Mouse (Mus musculus): Measurements from ENCODE around the gene Atg14. TPM values are rescaled to one million over a fixed set of nuclear protein-coding genes. Genes with fewer than 3 reads are reported as not detected.
"Not testable (repeated sequence)": the region's sequence is repeated elsewhere in the genome, so short reads cannot be mapped to it uniquely, and the experiment has no call there.

Atg14 gene
- 9.1 and 11.0 TPM in 2 replicates for polyA plus RNA-seq (2015; fragmentation: Nextera tagmentation; extraction: Ambion mirVana)

DNA sequence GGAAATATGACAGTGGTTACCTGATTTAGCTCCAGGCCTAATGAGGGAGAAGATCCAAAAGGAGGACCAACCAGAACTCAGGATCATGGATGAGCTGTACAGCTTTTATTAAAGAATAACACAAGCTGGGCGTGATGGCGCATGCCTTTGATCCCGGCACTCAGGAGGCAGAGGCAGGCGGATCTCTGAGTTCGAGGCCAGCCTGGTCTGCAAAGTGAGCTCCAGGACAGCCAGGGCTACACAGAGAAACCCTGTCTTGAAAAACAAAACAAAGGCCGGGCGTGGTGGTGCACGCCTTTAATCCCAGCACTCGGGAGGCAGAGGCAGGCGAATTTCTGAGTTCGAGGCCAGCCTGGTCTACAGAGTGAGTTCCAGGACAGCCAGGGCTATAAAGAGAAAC, at the start of gene Atg14:
Gene Atg14 (minus strand): TSS at position 101 of the 400 bp plus-strand sequence.
- H3K4me1 ChIP-seq; H3K27ac ChIP-seq (replicated peaks); H3K9me3 ChIP-seq; H3K9ac ChIP-seq; ATAC-seq (ENCODE audit: extremely low read depth, insufficient number of reproducible peaks, low FRiP score, low TSS enrichment); H3K36me3 ChIP-seq; H3K4me3 ChIP-seq; H3K27me3 ChIP-seq (replicated peaks): not testable (repeated sequence)
- 85% methylated on average over 11 of the region's 11 CpGs for WGBS
- peak within 1 kb of the TSS; percentile 91 for H3K4me2 ChIP-seq

DNA sequence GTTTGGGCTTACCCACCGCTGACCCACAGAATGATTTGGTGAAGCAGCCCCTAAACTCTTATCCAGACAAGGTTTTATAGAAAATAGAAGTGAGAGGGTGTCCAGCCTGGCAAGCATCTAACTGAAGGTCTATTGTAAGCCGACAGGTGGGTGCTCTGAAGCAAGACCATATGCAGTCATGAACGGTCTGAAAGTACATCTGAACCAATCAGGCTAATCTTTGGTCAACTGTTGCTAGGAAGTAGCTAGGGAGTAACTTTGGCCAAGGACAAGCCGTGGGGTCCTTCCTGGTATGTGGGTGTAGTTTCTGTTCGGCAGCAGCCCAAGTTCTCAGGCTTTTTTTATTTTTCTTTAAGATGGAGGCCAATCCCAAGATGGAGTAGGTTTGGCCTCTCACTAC, 48.4 kb upstream of the Atg14 start:
- Histone ChIP-seq H3K9me3 (no peaks in the 10 kb centered on the region), H3K27me3 (replicated peaks) (no peaks in the 10 kb centered on the region), H3K36me3 (no peaks in the 10 kb centered on the region), H3K4me1 (no peaks in the 10 kb centered on the region), H3K27ac (replicated peaks) (no peak overlapping the region), H3K4me3 (no peak overlapping the region), H3K4me2 (no peak overlapping the region), H3K9ac (no peak overlapping the region)
- 76% methylated on average over 5 of the region's 5 CpGs for WGBS
- no peak for ATAC-seq (ENCODE audit: extremely low read depth, insufficient number of reproducible peaks, low FRiP score, low TSS enrichment)

DNA sequence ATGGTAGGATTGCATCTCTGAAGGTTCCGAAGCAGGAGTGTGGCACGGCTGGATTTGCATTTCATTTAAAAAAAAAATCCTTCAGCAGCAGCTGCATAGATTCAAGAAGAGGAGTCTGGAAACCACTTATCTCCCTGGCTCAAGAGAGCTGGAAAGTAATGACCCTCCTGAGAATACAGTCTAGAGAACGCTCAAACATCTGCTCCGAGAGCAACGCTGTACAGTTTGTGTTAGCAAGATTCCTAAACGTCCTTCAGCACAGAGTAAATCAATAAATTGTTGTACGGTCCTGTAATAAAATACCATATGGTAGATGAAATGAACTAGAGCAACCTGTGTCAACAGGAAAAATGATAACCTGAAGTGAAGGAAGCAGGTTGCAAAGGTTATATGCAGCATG, 42.8 kb upstream of the Atg14 start:
- no peak overlapping the region for H3K9ac ChIP-seq
- 0 out of 2 replicates have a peak, but pooled peaks cover 4% of the 10 kb centered on the region for H3K27me3 ChIP-seq (replicated peaks)
- 59% methylated on average over 7 of the region's 7 CpGs for WGBS
- no peak overlapping the region for H3K4me3 ChIP-seq
- no peaks in the 10 kb centered on the region for H3K9me3 ChIP-seq
- H3K36me3 ChIP-seq = no peaks in the 10 kb centered on the region
- no peak overlapping the region for H3K27ac ChIP-seq (replicated peaks)
- no peak overlapping the region for H3K4me2 ChIP-seq
- no peak for ATAC-seq (ENCODE audit: extremely low read depth, insufficient number of reproducible peaks, low FRiP score, low TSS enrichment)
- no peaks in the 10 kb centered on the region for H3K4me1 ChIP-seq

DNA sequence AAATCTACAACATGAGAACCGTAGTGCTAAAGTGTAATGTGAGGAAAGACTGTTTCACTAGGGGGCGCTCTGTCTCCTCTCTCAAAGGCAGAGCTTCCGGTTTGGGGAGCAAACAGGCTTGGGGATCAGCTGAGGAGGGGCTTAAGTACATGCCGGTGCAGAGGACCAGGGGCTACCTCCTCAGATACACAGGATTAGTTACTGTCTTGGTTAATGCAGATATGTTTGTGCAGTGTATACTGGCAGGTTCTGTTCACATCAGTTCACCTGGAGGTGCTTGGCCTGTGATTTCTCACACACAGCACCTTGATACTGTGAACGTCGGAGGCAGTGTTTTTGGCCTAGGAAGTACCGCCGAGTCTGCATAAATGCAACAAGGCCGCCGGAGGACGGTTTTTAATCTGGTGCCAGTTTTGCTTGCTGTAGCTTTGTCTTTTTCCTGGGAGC, 27.5 kb upstream of the Atg14 start:
- H3K9ac ChIP-seq = peak overlapping the region; percentile 41
- no peak overlapping the region for H3K27ac ChIP-seq (replicated peaks)
- no peak for ATAC-seq (ENCODE audit: extremely low read depth, insufficient number of reproducible peaks, low FRiP score, low TSS enrichment)

DNA sequence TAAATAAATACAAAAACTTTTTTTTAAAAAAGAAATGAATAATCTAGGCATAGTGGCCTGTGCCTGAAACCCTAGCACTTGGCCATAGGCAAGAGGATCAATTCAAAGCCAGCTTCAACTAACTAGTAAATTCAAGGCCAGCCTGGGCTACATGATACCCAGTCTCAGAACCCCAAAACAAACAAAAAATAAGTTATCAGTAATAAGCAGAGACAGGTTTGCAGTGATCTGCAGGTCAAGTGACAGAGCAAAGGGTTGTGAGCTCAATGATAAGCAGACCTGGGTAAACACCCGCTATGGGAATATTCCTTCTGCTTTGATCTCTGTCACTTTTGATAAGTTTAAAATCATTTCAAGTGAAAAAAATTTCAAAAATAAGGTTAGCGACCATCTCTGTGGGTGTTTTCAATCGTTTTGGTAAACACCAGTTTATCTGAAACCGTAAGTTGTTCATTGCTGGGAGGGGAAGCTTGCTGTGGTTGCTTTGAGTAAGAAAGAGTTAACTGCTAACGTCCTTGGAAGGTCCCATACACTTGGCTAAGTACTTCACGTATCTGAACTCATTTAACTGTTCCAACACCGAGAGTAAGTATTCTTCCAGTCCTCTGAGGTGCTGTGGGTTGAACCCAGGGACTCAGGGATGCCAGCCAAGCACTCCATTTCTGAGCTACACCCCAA, 24.1 kb upstream of the Atg14 start:
- Histone ChIP-seq H3K36me3 (no peaks in the 10 kb centered on the region), H3K27ac (replicated peaks) (no peak overlapping the region), H3K27me3 (replicated peaks) (no peaks in the 10 kb centered on the region), H3K4me2 (no peak overlapping the region), H3K4me3 (no peak overlapping the region), H3K9ac (no peak overlapping the region), H3K4me1 (0 out of 2 replicates have a peak, but pooled peaks cover 4% of the 10 kb centered on the region), H3K9me3 (no peaks in the 10 kb centered on the region)
- WGBS = 37% methylated on average over 7 of the region's 7 CpGs
- ATAC-seq (ENCODE audit: extremely low read depth, insufficient number of reproducible peaks, low FRiP score, low TSS enrichment) = no peak

More for the DNA sequence above, 27.5 kb upstream of the Atg14 start:
- Histone ChIP-seq H3K9me3 (no peaks in the 10 kb centered on the region), H3K27me3 (replicated peaks) (no peaks in the 10 kb centered on the region), H3K36me3 (no peaks in the 10 kb centered on the region), H3K4me2 (peak overlapping the region; percentile 54), H3K4me1 (0 out of 2 replicates have a peak, but pooled peaks cover 4% of the 10 kb centered on the region), H3K4me3 (peak overlapping the region; percentile 17; the same call in 1 of the 2 replicates)
- 26% methylated on average over 11 of the region's 11 CpGs for WGBS

DNA sequence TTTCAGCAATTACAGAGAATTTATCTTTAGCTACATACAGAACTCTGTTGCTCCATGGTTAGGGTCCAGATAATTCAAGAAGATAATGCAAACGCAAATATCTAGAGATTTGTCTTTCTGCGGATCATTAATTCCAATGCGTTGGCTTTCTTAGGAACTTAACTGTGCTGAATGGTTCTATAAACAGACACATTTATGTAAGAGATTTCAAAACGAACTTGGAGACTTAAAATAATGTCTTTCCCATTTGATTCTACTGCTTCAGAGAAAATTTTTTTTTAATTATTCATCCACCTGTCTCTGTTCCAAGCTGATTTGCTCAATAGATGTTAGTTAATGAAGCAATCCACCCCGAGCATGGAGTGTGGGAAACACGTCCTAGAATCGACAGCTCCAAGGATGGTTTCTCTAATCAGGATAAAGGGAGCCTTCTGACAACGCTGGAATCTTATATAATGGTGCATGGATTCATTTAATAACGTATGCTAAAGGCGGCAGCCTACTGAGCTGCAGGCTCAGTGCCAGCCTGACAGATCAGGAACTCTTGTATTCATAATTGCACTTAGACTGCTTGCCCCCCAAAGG, 20.0 kb upstream of the Atg14 start:
- H3K9me3 ChIP-seq = no peaks in the 10 kb centered on the region
- H3K27me3 ChIP-seq (replicated peaks) = no peaks in the 10 kb centered on the region
- no peak overlapping the region for H3K9ac ChIP-seq
- WGBS = 68% methylated on average over 10 of the region's 10 CpGs
- no peak for ATAC-seq (ENCODE audit: extremely low read depth, insufficient number of reproducible peaks, low FRiP score, low TSS enrichment)
- no peak overlapping the region for H3K4me2 ChIP-seq
- no peak overlapping the region for H3K27ac ChIP-seq (replicated peaks)
- H3K4me3 ChIP-seq = no peak overlapping the region
- no peaks in the 10 kb centered on the region for H3K36me3 ChIP-seq
- no peaks in the 10 kb centered on the region for H3K4me1 ChIP-seq

DNA sequence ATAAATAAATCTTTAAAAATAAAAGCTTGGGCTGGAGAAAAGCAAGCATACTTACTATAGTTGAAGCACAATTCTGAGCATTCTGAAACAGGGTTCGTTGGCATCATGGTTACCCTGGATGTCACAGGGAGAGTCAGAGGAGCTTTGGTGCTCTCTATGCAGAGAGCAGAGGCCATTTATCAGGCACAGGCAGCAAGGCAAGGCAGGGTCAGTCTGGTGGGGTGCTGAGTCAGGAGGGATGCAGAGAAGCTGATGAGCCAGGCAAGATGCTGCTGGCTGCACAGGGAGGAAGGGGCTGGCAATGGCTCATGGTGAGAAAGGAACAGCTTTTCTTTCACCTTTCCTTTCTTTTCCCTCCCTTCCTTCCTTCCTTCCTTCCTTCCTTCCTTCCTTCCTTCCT, 19.0 kb upstream of the Atg14 start:
- Histone ChIP-seq H3K36me3 (no peaks in the 10 kb centered on the region), H3K27me3 (replicated peaks) (no peaks in the 10 kb centered on the region), H3K4me1 (no peaks in the 10 kb centered on the region), H3K4me2 (no peak overlapping the region), H3K9ac (no peak overlapping the region), H3K9me3 (no peaks in the 10 kb centered on the region), H3K4me3 (no peak overlapping the region), H3K27ac (replicated peaks) (no peak overlapping the region)
- WGBS = 50% methylated on average over 1 of the region's 1 CpGs
- no peak for ATAC-seq (ENCODE audit: extremely low read depth, insufficient number of reproducible peaks, low FRiP score, low TSS enrichment)

DNA sequence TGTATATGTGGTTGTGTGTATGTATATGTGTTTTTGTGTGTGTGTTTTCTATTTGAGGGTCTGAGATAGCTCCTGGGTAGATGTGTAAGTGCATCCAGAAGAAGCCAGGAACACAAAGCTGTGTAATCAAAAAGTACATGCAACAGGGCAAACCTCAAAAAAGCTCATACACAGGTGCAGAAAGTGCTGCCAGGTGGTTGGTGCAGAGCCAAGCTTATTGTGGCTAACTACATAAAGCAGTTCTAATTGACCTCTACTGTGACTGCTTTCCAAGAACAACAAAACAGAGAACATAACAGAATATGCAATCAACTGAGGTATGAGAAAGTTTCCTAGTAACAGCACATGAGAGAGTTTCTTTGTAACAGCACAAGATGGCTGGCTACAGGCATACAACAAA, 13.9 kb upstream of the Atg14 start:
- no peak overlapping the region for H3K9ac ChIP-seq
- H3K27me3 ChIP-seq (replicated peaks) = 0 out of 2 replicates have a peak, but pooled peaks cover under 1% of the 10 kb centered on the region
- H3K4me2 ChIP-seq = no peak overlapping the region
- no peaks in the 10 kb centered on the region for H3K4me1 ChIP-seq
- ATAC-seq (ENCODE audit: extremely low read depth, insufficient number of reproducible peaks, low FRiP score, low TSS enrichment) = no peak
- no peak overlapping the region for H3K27ac ChIP-seq (replicated peaks)
- H3K9me3 ChIP-seq = no peaks in the 10 kb centered on the region
- H3K36me3 ChIP-seq = no peaks in the 10 kb centered on the region
- no peak overlapping the region for H3K4me3 ChIP-seq

DNA sequence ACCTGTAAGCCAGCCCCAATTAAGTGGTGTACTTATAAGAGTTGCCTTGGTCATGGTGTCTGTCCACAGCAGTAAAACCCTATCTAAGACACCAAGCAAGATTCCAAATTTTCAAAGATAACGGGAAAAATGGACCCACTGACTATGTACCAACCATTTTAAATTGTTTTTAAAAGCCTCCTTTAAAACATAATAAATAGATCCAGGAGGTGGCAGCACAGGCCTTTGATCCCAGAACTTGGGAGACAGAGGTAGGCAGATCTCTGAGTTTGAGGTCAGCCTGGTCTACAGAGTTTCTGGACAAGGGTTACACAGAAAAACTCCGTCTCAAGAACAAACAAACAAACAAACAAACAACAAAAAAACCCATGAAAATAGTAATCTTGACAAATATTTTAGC, 11.2 kb upstream of the Atg14 start:
- ATAC-seq (ENCODE audit: extremely low read depth, insufficient number of reproducible peaks, low FRiP score, low TSS enrichment) = no peak
- H3K4me2 ChIP-seq = no peak overlapping the region

DNA sequence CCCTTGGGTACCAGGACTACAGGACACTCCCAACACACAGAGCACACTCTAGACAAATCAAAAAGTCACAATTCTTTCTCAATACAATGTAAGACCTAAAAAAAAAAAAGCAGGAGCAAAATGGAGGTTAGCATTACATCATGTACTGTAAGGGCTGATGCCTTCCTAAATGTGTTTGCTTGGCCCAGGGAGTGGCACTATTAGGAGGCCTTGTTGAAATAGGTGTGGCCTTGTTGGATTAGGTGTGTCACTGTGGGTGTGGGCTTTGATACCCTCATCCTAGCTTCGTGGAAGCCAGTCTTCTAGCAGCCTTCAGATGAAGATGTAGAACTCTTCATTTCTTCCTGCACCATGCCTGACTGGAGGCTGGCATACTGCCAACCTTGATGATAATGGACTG, 10.8 kb upstream of the Atg14 start:
- Histone ChIP-seq H3K36me3 (no peaks in the 10 kb centered on the region), H3K9ac (no peak overlapping the region), H3K4me3 (no peak overlapping the region), H3K9me3 (no peaks in the 10 kb centered on the region), H3K27me3 (replicated peaks) (peaks cover 10% of the 10 kb centered on the region; the same call in 1 of the 2 replicates), H3K4me1 (no peaks in the 10 kb centered on the region), H3K27ac (replicated peaks) (no peak overlapping the region), H3K4me2 (no peak overlapping the region)
- ATAC-seq (ENCODE audit: extremely low read depth, insufficient number of reproducible peaks, low FRiP score, low TSS enrichment) = no peak
- 55% methylated on average over 1 of the region's 1 CpGs for WGBS

More for the DNA sequence above, 11.2 kb upstream of the Atg14 start:
- H3K27ac ChIP-seq (replicated peaks) = no peak overlapping the region
- H3K36me3 ChIP-seq = no peaks in the 10 kb centered on the region
- H3K27me3 ChIP-seq (replicated peaks) = peaks cover 10% of the 10 kb centered on the region; the same call in 1 of the 2 replicates
- 48% methylated on average over 2 of the region's 2 CpGs for whole genome bisulfite sequencing
- H3K9me3 ChIP-seq = no peaks in the 10 kb centered on the region
- no peaks in the 10 kb centered on the region for H3K4me1 ChIP-seq
- H3K9ac ChIP-seq = no peak overlapping the region
- no peak overlapping the region for H3K4me3 ChIP-seq

DNA sequence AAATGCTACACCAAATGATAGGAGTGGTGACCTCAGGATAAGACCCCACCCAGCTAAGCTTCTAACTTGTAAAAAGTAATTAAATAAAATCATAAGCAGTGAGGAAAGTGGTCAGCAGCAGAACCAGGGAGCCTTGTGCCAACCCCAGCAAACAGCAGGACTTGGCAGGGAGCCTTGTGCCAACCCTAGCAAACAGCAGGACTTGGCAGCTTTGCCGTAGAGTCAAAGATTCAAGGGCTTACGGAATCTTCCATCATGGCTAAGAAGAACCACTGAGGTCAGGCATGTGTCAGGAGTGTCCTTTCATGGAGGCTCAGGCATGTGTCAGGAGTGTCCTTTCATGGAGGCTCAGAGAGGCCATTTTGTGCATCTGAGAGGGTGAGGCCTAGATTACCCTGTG, 7.6 kb upstream of the Atg14 start:
- no peaks in the 10 kb centered on the region for H3K9me3 ChIP-seq
- H3K36me3 ChIP-seq = no peaks in the 10 kb centered on the region
- H3K9ac ChIP-seq = no peak overlapping the region
- no peaks in the 10 kb centered on the region for H3K4me1 ChIP-seq
- no peak overlapping the region for H3K4me3 ChIP-seq
- H3K27ac ChIP-seq (replicated peaks) = no peak overlapping the region
- no peak overlapping the region for H3K4me2 ChIP-seq
- 88% methylated on average over 2 of the region's 2 CpGs for WGBS
- ATAC-seq (ENCODE audit: extremely low read depth, insufficient number of reproducible peaks, low FRiP score, low TSS enrichment) = no peak
- H3K27me3 ChIP-seq (replicated peaks) = peaks cover 10% of the 10 kb centered on the region; the same call in 1 of the 2 replicates

DNA sequence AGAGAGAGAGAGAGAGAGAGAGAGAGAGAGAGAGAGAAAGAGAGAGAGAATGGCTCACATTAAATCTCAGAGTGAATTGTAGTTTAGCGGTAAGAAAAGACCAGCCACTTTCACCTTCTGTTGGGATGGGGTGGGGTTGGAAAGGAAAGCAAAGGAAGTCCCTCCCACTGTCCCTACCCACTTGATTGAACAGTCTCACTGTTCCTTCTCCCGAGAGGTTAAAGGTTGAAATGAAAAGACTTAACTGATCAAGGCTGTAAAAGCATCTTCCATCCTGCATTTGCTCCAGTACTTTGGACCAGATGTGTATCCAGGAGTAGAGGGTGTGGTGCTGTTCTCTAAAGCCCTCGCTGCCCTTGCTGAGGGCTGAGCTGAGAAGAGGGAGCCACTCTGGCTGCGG, 6.2 kb upstream of the Atg14 start:
- no peak overlapping the region for H3K4me3 ChIP-seq
- WGBS = 56% methylated on average over 4 of the region's 4 CpGs
- H3K4me1 ChIP-seq = no peaks in the 10 kb centered on the region
- H3K4me2 ChIP-seq = no peak overlapping the region
- H3K9ac ChIP-seq = no peak overlapping the region
- H3K27me3 ChIP-seq (replicated peaks) = peaks cover 10% of the 10 kb centered on the region; the same call in 1 of the 2 replicates
- H3K9me3 ChIP-seq = no peaks in the 10 kb centered on the region
- no peak for ATAC-seq (ENCODE audit: extremely low read depth, insufficient number of reproducible peaks, low FRiP score, low TSS enrichment)
- H3K36me3 ChIP-seq = no peaks in the 10 kb centered on the region
- H3K27ac ChIP-seq (replicated peaks) = no peak overlapping the region

Data from heart, embryonic 13.5 days (tissue).